Mouse (Mus musculus): ENCODE data around the gene Tec. TPM values are rescaled to one million over a fixed set of nuclear protein-coding genes. Genes with fewer than 3 reads are reported as not detected.

Tec gene
- polyA plus RNA-seq, 1 experiment from 2014 or later = 2.9 TPM

Other genes starting within 250 kb of the Tec start
- gene Cnga1, start 224.2 kb downstream of the Tec start, polyA plus RNA-seq (2015; fragmentation: Nextera tagmentation; extraction: Ambion mirVana) = not detected in 2 replicates
- 0.20 TPM in 1 of 2 replicates, not detected in the other for gene Nipal1, start 220.7 kb downstream of the Tec start, polyA plus RNA-seq (2015; fragmentation: Nextera tagmentation; extraction: Ambion mirVana)
- 0.13 TPM in 1 of 2 replicates, not detected in the other for gene Txk, start 115.7 kb downstream of the Tec start, polyA plus RNA-seq (2015; fragmentation: Nextera tagmentation; extraction: Ambion mirVana)
- gene Slain2, start 45.8 kb upstream of the Tec start, polyA plus RNA-seq (2015; fragmentation: Nextera tagmentation; extraction: Ambion mirVana) = 16.9 and 18.3 TPM in 2 replicates
- gene Gm10135, start 106.2 kb upstream of the Tec start, polyA plus RNA-seq (2015; fragmentation: Nextera tagmentation; extraction: Ambion mirVana) = not detected in 2 replicates
- 17.1 and 29.3 TPM in 2 replicates for gene Slc10a4, start 138.4 kb upstream of the Tec start, polyA plus RNA-seq (2015; fragmentation: Nextera tagmentation; extraction: Ambion mirVana)